Mouse (Mus musculus): Measurements from ENCODE around the gene Fxyd1.

GRCm38 (mm10) chr7:31049846-31050281 is 7.1 kb downstream of the Fxyd1 start:
- TF ChIP-seq CTCF (IDR thresholded peaks at IDR 0.05; ENCODE audit: low read depth): no peak
- no peak for TF ChIP-seq EP300 (IDR thresholded peaks at IDR 0.05; ENCODE audit: low read depth)

Measured in liver, postnatal 0 days (tissue).